Mouse (Mus musculus) embryonic fibroblast, embryonic 13.5 days (primary cell): ENCODE measurements around the gene Nrl.

Source experiments
- CTCF ChIP-seq: IDR thresholded peaks from 2 replicates; pipeline ENCODE4 v1.5.1; 2011; ENCODE audit warnings: mild to moderate bottlenecking, control low read depth, low read length, moderate library complexity, borderline replicate concordance; ENCODE audit not compliant: insufficient read depth
- POLR2A ChIP-seq: IDR thresholded peaks from 2 replicates; pipeline ENCODE4 v1.6.1; 2011; ENCODE audit warnings: low read depth, mild to moderate bottlenecking, control low read depth, low read length, moderate library complexity

DNA sequence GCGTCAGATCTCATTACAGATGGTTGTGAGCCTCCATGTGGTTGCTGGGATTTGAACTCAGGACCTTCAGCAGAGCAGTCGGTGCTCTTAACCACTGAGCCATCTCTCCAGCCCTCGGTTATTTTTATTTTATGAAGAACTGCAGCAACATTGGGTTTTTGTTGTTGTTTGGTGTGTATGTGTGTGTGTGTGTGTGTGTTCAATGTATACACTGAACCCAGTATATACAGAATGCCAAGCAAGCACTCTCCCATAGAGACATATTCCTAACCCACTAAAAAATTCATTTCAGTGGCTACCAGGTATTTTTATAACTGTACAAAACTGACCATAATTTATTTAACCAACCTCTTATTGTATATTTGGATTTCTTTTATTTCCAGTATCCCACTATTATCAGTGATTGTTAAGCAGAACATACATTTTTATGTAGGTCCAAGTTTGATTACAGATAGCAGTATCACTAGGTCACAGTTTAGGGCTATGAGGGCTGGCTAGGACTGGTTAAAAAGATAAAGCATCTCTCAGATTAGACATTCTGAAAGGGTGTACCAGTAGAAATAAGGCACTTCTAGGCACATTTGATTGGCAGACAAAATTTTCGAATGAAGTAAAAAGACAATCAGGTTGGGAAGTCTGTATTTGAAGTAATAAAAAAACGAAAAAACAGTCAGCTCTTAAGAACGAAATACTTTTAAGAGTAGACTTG, 34.1 kb upstream of the Nrl start:
- no peak for TF ChIP-seq POLR2A
- TF ChIP-seq CTCF: no peak
